Mouse (Mus musculus) heart, adult 2 months (tissue): Measurements from ENCODE around the gene Filip1. TPM values are rescaled to one million over a fixed set of nuclear protein-coding genes. Genes with fewer than 3 reads are reported as not detected.

Experiments
- DNase-seq, 2 experiments: peaks; one replicate each; pipeline ENCODE4 v3.0.0; 2021
- H3K27ac ChIP-seq: fragments of 200-600 bp; 2 replicates; pipeline ENCODE4 v1.8.1; 2022
- H3K27me3 ChIP-seq: fragments of 200-500 bp; 2 replicates; pipeline ENCODE4 v1.6.1; 2012; ENCODE audit warnings: mild to moderate bottlenecking, low read length, inconsistent platforms, mixed read lengths; ENCODE audit not compliant: control insufficient read depth, insufficient read depth
- H3K36me3 ChIP-seq: fragments of 200-500 bp; 2 replicates; pipeline ENCODE4 v1.6.1; 2012; ENCODE audit warnings: low read length, inconsistent platforms; ENCODE audit not compliant: control insufficient read depth, insufficient read depth
- H3K4me1 ChIP-seq: fragments of 200-500 bp; 2 replicates; pipeline ENCODE4 v1.6.1; 2011; ENCODE audit warnings: low read length; ENCODE audit not compliant: control insufficient read depth, insufficient read depth
- H3K4me3 ChIP-seq: fragments of 200-600 bp; 2 replicates; pipeline ENCODE4 v1.8.1; 2022
- H3K79me2 ChIP-seq: fragments of 200-500 bp; replicated peaks from 2 replicates; pipeline ENCODE4 v1.6.1; 2012; ENCODE audit warnings: mild to moderate bottlenecking, inconsistent platforms, low read length, moderate library complexity, mixed read lengths; ENCODE audit not compliant: control insufficient read depth, insufficient read depth
- H3K9ac ChIP-seq: fragments of 200-500 bp; 2 replicates; pipeline ENCODE4 v1.6.1; 2012; ENCODE audit warnings: low read depth, mild to moderate bottlenecking, control low read depth, inconsistent platforms, low read length, mixed read lengths
- CTCF ChIP-seq: fragments of 200-600 bp; IDR thresholded peaks from 2 replicates; pipeline ENCODE4 v1.8.1; 2022; ENCODE audit warnings: antibody characterized with exemption, mild to moderate bottlenecking, moderate library complexity
- EP300 ChIP-seq: fragments of 200-500 bp; IDR thresholded peaks from 2 replicates; pipeline ENCODE4 v1.6.1; 2011; ENCODE audit warnings: low read depth, low read length, control low read depth; ENCODE audit not compliant: insufficient read depth
- POLR2A ChIP-seq: fragments of 200-500 bp; IDR thresholded peaks from 2 replicates; pipeline ENCODE4 v1.6.1; 2011; ENCODE audit warnings: mild to moderate bottlenecking, low read depth, low read length, control low read depth; ENCODE audit not compliant: insufficient read depth
- WGBS: fragments of 180-500 bp; shearing (Covaris S2); methylation state at CpG from one replicate; pipeline ENCODE4 v1.1.7; 2018; 5-methylcytosine and 5-hydroxymethylcytosine counted together
- intact Hi-C: fragments of 180-260 bp; cut with DNase I; formaldehyde crosslinking; loops from one replicate; pipeline ENCODE4 v1.15.1; 2025
- polyA plus RNA-seq: library from polyadenylated mRNA; depleted of rRNA; stranded (reverse); fragments of >200 nt; gene quantifications from 2 replicates; pipeline ENCODE4 v1.2.3, GENCODE M21; 2012
- total RNA-seq, 2 experiments: library from RNA; stranded (reverse); gene quantifications; 2 replicates each; pipeline ENCODE4 v1.2.3; 2021

Gene Filip1
- total and polyA plus RNA-seq, 3 experiments: 18.8 to 126 (median 91.1) TPM

- Histone ChIP-seq H3K27ac (peak within 1 kb of the TSS; percentile 92), H3K79me2 (peaks cover 2% of the 10 kb centered on the region; the same call in 1 of the 2 replicates), H3K4me3 (peak within 1 kb of the TSS; percentile 91), H3K4me1 (peaks cover 4% of the 10 kb centered on the region), H3K36me3 (peaks cover 2% of the 10 kb centered on the region), H3K9ac (peak within 1 kb of the TSS; percentile 86), H3K27me3 (no peaks in the 10 kb centered on the region)
- WGBS: under 1% methylated on average over 91 of the region's 91 CpGs
- peak; percentile 94 to 97 for DNase-seq
- intact Hi-C loops: loop anchor here (1.0 to 5.0 kb wide), 2 partner anchors 34 to 274 kb away; partner anchors contain the start of genes Cox7a2 and Senp6
- TF ChIP-seq CTCF (no peak), EP300 (peak; percentile 87), POLR2A (peak; percentile 96)
Observed at GRCm38 (mm10) chr9:79792841-79793835, 219.5 kb downstream of the Filip1 start, which contains the start of gene Tmem30a. Tmem30a (minus strand) TSS chr9:79793507.

- H3K4me3 ChIP-seq: no peak overlapping the region
- DNase-seq: no peak
- intact Hi-C loops: no loop called here
- TF ChIP-seq POLR2A: no peak
- no peak for TF ChIP-seq EP300
- no peak for TF ChIP-seq CTCF
- no peak overlapping the region for H3K9ac ChIP-seq
- 45% methylated on average over 2 of the region's 2 CpGs for WGBS
- H3K27me3 ChIP-seq: no peaks in the 10 kb centered on the region
- H3K27ac ChIP-seq: no peak overlapping the region
- peaks cover 4% of the 10 kb centered on the region for H3K79me2 ChIP-seq
- H3K36me3 ChIP-seq: no peaks in the 10 kb centered on the region; the same call in 1 of the 2 replicates
- H3K4me1 ChIP-seq: peaks cover 5% of the 10 kb centered on the region
Observed at GRCm38 (mm10) chr9:79785794-79786085, 226.9 kb downstream of the Filip1 start.

- DNase-seq: no peak
- Histone ChIP-seq H3K36me3 (no peaks in the 10 kb centered on the region; the same call in 1 of the 2 replicates), H3K79me2 (peaks cover 2% of the 10 kb centered on the region), H3K9ac (no peak overlapping the region), H3K4me1 (peaks cover 5% of the 10 kb centered on the region), H3K4me3 (no peak overlapping the region), H3K27ac (no peak overlapping the region), H3K27me3 (no peaks in the 10 kb centered on the region)
- intact Hi-C loops: no loop called here
- 85% methylated on average over 2 of the region's 2 CpGs for WGBS
- TF ChIP-seq EP300: no peak
- no peak for TF ChIP-seq CTCF
- no peak for TF ChIP-seq POLR2A
Observed at GRCm38 (mm10) chr9:79784934-79785793, 227.5 kb downstream of the Filip1 start.

GRCm38 (mm10) chr9:79784439-79784838, 228.2 kb downstream of the Filip1 start:
- H3K36me3 ChIP-seq: no peaks in the 10 kb centered on the region; the same call in 1 of the 2 replicates
- DNase-seq: no peak
- intact Hi-C loops: no loop called here
- no peak overlapping the region for H3K27ac ChIP-seq
- TF ChIP-seq POLR2A (no peak), CTCF (no peak), EP300 (no peak)
- H3K79me2 ChIP-seq: peaks cover 2% of the 10 kb centered on the region
- H3K9ac ChIP-seq: no peak overlapping the region
- peaks cover 5% of the 10 kb centered on the region for H3K4me1 ChIP-seq
- H3K27me3 ChIP-seq: no peaks in the 10 kb centered on the region
- no peak overlapping the region for H3K4me3 ChIP-seq
- 75% methylated on average over 3 of the region's 3 CpGs for WGBS

GRCm38 (mm10) chr9:79779354-79779753, 233.3 kb downstream of the Filip1 start:
- Histone ChIP-seq H3K4me1 (peaks cover 3% of the 10 kb centered on the region), H3K9ac (no peak overlapping the region), H3K36me3 (no peaks in the 10 kb centered on the region), H3K4me3 (no peak overlapping the region), H3K27me3 (no peaks in the 10 kb centered on the region), H3K27ac (no peak overlapping the region), H3K79me2 (peaks cover 2% of the 10 kb centered on the region)
- intact Hi-C loops: no loop called here
- DNase-seq: no peak
- TF ChIP-seq EP300 (no peak), CTCF (peak; percentile 61)
- WGBS: 60% methylated on average over 2 of the region's 2 CpGs
